Mouse (Mus musculus): ENCODE measurements around the gene Uevld. TPM values are rescaled to one million over a fixed set of nuclear protein-coding genes. Genes with fewer than 3 reads are reported as not detected.
"Not testable (repeated sequence)": the region's sequence is repeated elsewhere in the genome, so short reads cannot be mapped to it uniquely, and the experiment has no call there.

The Uevld gene
- total RNA-seq, 1 experiment, result 6.6 TPM

DNA sequence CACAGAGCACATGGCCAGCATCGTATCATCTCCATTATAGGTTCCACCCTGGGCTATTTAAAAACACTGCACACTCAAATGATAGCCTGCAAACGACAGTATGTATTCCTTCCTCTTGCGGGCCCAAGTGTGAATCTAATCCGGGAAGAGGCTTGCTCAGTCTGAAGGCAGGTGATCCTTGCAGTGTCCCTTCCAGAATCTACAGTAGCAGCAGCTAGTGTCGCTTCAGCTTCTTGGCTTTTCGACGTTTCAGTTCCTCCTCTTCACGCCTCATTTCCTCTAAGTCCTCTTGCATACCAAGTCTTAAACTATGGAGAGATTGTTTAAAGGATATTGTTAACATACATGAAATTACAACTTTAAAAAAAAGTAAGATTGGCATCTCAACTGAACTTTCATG is 34.8 kb upstream of the Uevld start:
- TF ChIP-seq CHD2 (IDR thresholded peaks at IDR 0.05; ENCODE audit: low read depth, low read length), result no peak
- TF ChIP-seq HCFC1 (IDR thresholded peaks at IDR 0.05; ENCODE audit: borderline replicate concordance, insufficient read depth, low read length), result no peak
- TF ChIP-seq MAFK (IDR thresholded peaks at IDR 0.05; ENCODE audit: insufficient read depth, low read depth, low read length), result no peak
- no peak for TF ChIP-seq ZNF384 (IDR thresholded peaks at IDR 0.05; ENCODE audit: low read depth, low read length)
- no peak for TF ChIP-seq ZC3H11A (IDR thresholded peaks at IDR 0.05; ENCODE audit: borderline replicate concordance, low read depth, low read length)
- in situ Hi-C loops (cut with MboI; ENCODE audit: low sequenced_read_pairs in 2 of 2, unreplicated experiment in 2 of 2), result no loop called here
- DNase-seq (ENCODE audit: low read depth, low spot score), result no peak

GRCm38 (mm10) chr7:46989387-46989786 is 31.1 kb upstream of the Uevld start:
- H3K36me3 ChIP-seq (ENCODE audit: control insufficient read depth, insufficient read depth, low read length, poor library complexity, severe bottlenecking), result peaks cover 11% of the 10 kb centered on the region
- DNase-seq (ENCODE audit: low read depth, low spot score); in situ Hi-C loops (cut with MboI; ENCODE audit: low sequenced_read_pairs in 2 of 2, unreplicated experiment in 2 of 2); H3K27ac ChIP-seq (ENCODE audit: insufficient read depth, low read depth, low read length, poor library complexity, severe bottlenecking); H3K4me3 ChIP-seq (ENCODE audit: insufficient read depth in 1 of 2, low read depth in 1 of 2, low read length in 2 of 2, poor library complexity in 1 of 2, severe bottlenecking in 1 of 2); H3K9ac ChIP-seq (ENCODE audit: insufficient read depth, low read depth, low read length, poor library complexity, severe bottlenecking); H3K4me1 ChIP-seq (ENCODE audit: control insufficient read depth in 2 of 2, insufficient read depth in 2 of 2, low read length in 2 of 2, poor library complexity in 1 of 2); H3K9me3 ChIP-seq (ENCODE audit: control insufficient read depth, insufficient read depth, low read depth, low read length): not testable (repeated sequence)

More for the DNA sequence above, 34.8 kb upstream of the Uevld start:
- Histone ChIP-seq H3K9me3 (ENCODE audit: control insufficient read depth, insufficient read depth, low read depth, low read length) (no peaks in the 10 kb centered on the region), H3K4me3 (ENCODE audit: insufficient read depth in 1 of 2, low read depth in 1 of 2, low read length in 2 of 2, poor library complexity in 1 of 2, severe bottlenecking in 1 of 2) (no peak overlapping the region), H3K36me3 (ENCODE audit: control insufficient read depth, insufficient read depth, low read length, poor library complexity, severe bottlenecking) (peaks cover 22% of the 10 kb centered on the region), H3K9ac (ENCODE audit: insufficient read depth, low read depth, low read length, poor library complexity, severe bottlenecking) (no peak overlapping the region), H3K27ac (ENCODE audit: insufficient read depth, low read depth, low read length, poor library complexity, severe bottlenecking) (no peak overlapping the region), H3K4me1 (ENCODE audit: control insufficient read depth in 2 of 2, insufficient read depth in 2 of 2, low read length in 2 of 2, poor library complexity in 1 of 2) (no peaks in the 10 kb centered on the region)

- in situ Hi-C loops (cut with MboI; ENCODE audit: low sequenced_read_pairs in 2 of 2, unreplicated experiment in 2 of 2), result no loop called here
- H3K36me3 ChIP-seq (ENCODE audit: control insufficient read depth, insufficient read depth, low read length, poor library complexity, severe bottlenecking), result 0 out of 2 replicates have a peak, but pooled peaks cover 3% of the 10 kb centered on the region
- no peaks in the 10 kb centered on the region for H3K9me3 ChIP-seq (ENCODE audit: control insufficient read depth, insufficient read depth, low read depth, low read length)
- H3K4me3 ChIP-seq (ENCODE audit: insufficient read depth in 1 of 2, low read depth in 1 of 2, low read length in 2 of 2, poor library complexity in 1 of 2, severe bottlenecking in 1 of 2), result no peak overlapping the region
- H3K4me1 ChIP-seq (ENCODE audit: control insufficient read depth in 2 of 2, insufficient read depth in 2 of 2, low read length in 2 of 2, poor library complexity in 1 of 2), result no peaks in the 10 kb centered on the region
- H3K27ac ChIP-seq (ENCODE audit: insufficient read depth, low read depth, low read length, poor library complexity, severe bottlenecking), result no peak overlapping the region
- H3K9ac ChIP-seq (ENCODE audit: insufficient read depth, low read depth, low read length, poor library complexity, severe bottlenecking), result no peak overlapping the region
- DNase-seq (ENCODE audit: low read depth, low spot score), result no peak
- TF ChIP-seq MAFK (IDR thresholded peaks at IDR 0.05; ENCODE audit: insufficient read depth, low read depth, low read length), result no peak
- TF ChIP-seq ZNF384 (IDR thresholded peaks at IDR 0.05; ENCODE audit: low read depth, low read length), result no peak
- TF ChIP-seq CHD2 (IDR thresholded peaks at IDR 0.05; ENCODE audit: low read depth, low read length), result no peak
Observed at GRCm38 (mm10) chr7:46987073-46987472, 28.7 kb upstream of the Uevld start.

DNA sequence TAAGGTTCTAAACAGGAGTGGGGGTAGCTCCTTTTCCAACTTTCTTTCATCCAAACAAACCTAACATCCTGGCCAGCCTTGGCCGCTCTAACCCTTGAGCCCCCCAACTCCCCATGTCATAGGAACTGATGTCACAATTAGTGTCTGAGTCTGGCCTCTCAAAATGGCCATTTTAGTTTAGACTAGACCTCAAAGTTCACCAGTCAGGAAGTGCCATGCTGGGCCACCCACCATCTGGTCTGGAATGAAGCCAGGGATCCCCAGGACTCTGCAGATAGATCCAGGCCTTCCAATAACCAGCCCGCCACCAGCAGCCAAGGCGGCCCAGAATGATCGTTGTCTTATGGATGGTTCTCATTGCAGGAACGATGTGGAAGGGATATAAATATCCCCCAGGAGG is 28.3 kb upstream of the Uevld start:
- no peak overlapping the region for H3K27ac ChIP-seq (ENCODE audit: insufficient read depth, low read depth, low read length, poor library complexity, severe bottlenecking)
- no peaks in the 10 kb centered on the region for H3K9me3 ChIP-seq (ENCODE audit: control insufficient read depth, insufficient read depth, low read depth, low read length)
- H3K4me3 ChIP-seq (ENCODE audit: insufficient read depth in 1 of 2, low read depth in 1 of 2, low read length in 2 of 2, poor library complexity in 1 of 2, severe bottlenecking in 1 of 2), result no peak overlapping the region
- DNase-seq (ENCODE audit: low read depth, low spot score), result no peak
- H3K9ac ChIP-seq (ENCODE audit: insufficient read depth, low read depth, low read length, poor library complexity, severe bottlenecking), result no peak overlapping the region
- H3K36me3 ChIP-seq (ENCODE audit: control insufficient read depth, insufficient read depth, low read length, poor library complexity, severe bottlenecking), result no peaks in the 10 kb centered on the region
- H3K4me1 ChIP-seq (ENCODE audit: control insufficient read depth in 2 of 2, insufficient read depth in 2 of 2, low read length in 2 of 2, poor library complexity in 1 of 2), result no peaks in the 10 kb centered on the region
- in situ Hi-C loops (cut with MboI; ENCODE audit: low sequenced_read_pairs in 2 of 2, unreplicated experiment in 2 of 2), result no loop called here
- TF ChIP-seq ZNF384 (IDR thresholded peaks at IDR 0.05; ENCODE audit: low read depth, low read length) (no peak), ZC3H11A (IDR thresholded peaks at IDR 0.05; ENCODE audit: borderline replicate concordance, low read depth, low read length) (no peak), MAFK (IDR thresholded peaks at IDR 0.05; ENCODE audit: insufficient read depth, low read depth, low read length) (no peak), CHD2 (IDR thresholded peaks at IDR 0.05; ENCODE audit: low read depth, low read length) (no peak), HCFC1 (IDR thresholded peaks at IDR 0.05; ENCODE audit: borderline replicate concordance, insufficient read depth, low read length) (no peak)

DNA sequence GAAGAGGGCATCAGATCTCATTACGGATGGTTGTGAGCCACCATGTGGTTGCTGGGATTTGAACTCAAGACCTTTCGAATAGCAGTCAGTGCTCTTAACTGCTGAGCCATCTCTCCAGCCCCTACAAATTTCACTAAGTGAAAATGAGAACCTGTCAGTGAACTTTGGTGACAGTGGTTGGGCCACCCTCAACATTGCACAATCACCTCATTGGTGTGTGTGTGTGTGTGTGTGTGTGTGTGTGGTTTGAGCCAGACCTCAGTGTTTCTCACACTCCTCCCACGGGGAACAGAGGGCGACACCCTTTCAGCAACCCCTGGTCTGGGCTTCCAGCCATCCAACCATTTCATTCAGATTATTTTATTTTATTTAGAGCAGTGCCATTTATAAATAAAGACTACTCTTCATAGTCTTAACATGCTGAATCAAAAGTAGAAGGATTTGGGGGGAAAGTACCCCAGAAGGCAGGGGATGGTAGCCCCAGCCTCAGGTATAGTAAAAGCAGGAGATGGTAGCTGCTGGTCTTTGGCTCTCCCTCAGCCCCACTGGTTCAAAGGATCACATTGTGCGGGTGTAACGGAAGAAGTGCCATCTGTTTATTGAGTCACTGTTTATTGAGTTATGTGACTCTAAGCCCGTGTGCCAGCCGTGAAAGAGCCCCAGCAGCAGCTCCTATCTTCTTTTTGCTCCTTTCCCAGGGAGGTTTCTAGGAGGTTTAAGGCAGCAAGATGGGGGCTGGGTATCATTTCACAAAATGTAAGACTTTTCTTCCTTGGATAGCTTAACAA is 27.6 kb upstream of the Uevld start:
- TF ChIP-seq ZC3H11A (IDR thresholded peaks at IDR 0.05; ENCODE audit: borderline replicate concordance, low read depth, low read length) (no peak), MAFK (IDR thresholded peaks at IDR 0.05; ENCODE audit: insufficient read depth, low read depth, low read length) (no peak), ZNF384 (IDR thresholded peaks at IDR 0.05; ENCODE audit: low read depth, low read length) (no peak), HCFC1 (IDR thresholded peaks at IDR 0.05; ENCODE audit: borderline replicate concordance, insufficient read depth, low read length) (no peak), CHD2 (IDR thresholded peaks at IDR 0.05; ENCODE audit: low read depth, low read length) (no peak)
- no peaks in the 10 kb centered on the region for H3K36me3 ChIP-seq (ENCODE audit: control insufficient read depth, insufficient read depth, low read length, poor library complexity, severe bottlenecking)
- no peaks in the 10 kb centered on the region for H3K9me3 ChIP-seq (ENCODE audit: control insufficient read depth, insufficient read depth, low read depth, low read length)
- DNase-seq (ENCODE audit: low read depth, low spot score), result no peak
- no peak overlapping the region for H3K4me3 ChIP-seq (ENCODE audit: insufficient read depth in 1 of 2, low read depth in 1 of 2, low read length in 2 of 2, poor library complexity in 1 of 2, severe bottlenecking in 1 of 2)
- no peaks in the 10 kb centered on the region for H3K4me1 ChIP-seq (ENCODE audit: control insufficient read depth in 2 of 2, insufficient read depth in 2 of 2, low read length in 2 of 2, poor library complexity in 1 of 2)
- H3K9ac ChIP-seq (ENCODE audit: insufficient read depth, low read depth, low read length, poor library complexity, severe bottlenecking), result no peak overlapping the region
- H3K27ac ChIP-seq (ENCODE audit: insufficient read depth, low read depth, low read length, poor library complexity, severe bottlenecking), result no peak overlapping the region
- in situ Hi-C loops (cut with MboI; ENCODE audit: low sequenced_read_pairs in 2 of 2, unreplicated experiment in 2 of 2), result no loop called here

Measured in ES-E14 (cell line).